Mouse (Mus musculus) neural tube, embryonic 15.5 days (tissue): ENCODE data around the gene Pts. TPM values are rescaled to one million over a fixed set of nuclear protein-coding genes. Genes with fewer than 3 reads are reported as not detected.

Experiments
- ATAC-seq: fragments of 200-750 bp; cut with Nextera tagmentation; 2 replicates; pipeline ENCODE4 v1.8.0; 2017; ENCODE audit warnings: mild to moderate bottlenecking, moderate TSS enrichment, moderate library complexity; ENCODE audit not compliant: low FRiP score
- H3K27ac ChIP-seq: fragments of 300-500 bp; sonication (generic); replicated peaks from 2 replicates; pipeline ENCODE4 v1.5.1; 2015; ENCODE audit warnings: mild to moderate bottlenecking, inconsistent platforms
- H3K27me3 ChIP-seq: fragments of 300-500 bp; sonication (generic); replicated peaks from 2 replicates; pipeline ENCODE4 v1.6.1; 2015; ENCODE audit warnings: inconsistent platforms
- H3K36me3 ChIP-seq: fragments of 300-500 bp; sonication (generic); 2 replicates; pipeline ENCODE4 v1.6.1; 2015; ENCODE audit warnings: inconsistent platforms
- H3K4me1 ChIP-seq: fragments of 300-500 bp; sonication (generic); 2 replicates; pipeline ENCODE4 v1.6.1; 2015; ENCODE audit warnings: inconsistent platforms
- H3K4me2 ChIP-seq: fragments of 300-500 bp; sonication (generic); 2 replicates; pipeline ENCODE4 v1.6.1; 2015; ENCODE audit warnings: inconsistent platforms, mild to moderate bottlenecking, moderate library complexity
- H3K4me3 ChIP-seq: fragments of 300-500 bp; sonication (generic); replicated peaks from 2 replicates; pipeline ENCODE4 v1.5.1; 2015; ENCODE audit warnings: mild to moderate bottlenecking, inconsistent platforms
- H3K9ac ChIP-seq: fragments of 300-500 bp; sonication (generic); replicated peaks from 2 replicates; pipeline ENCODE4 v1.6.1; 2015; ENCODE audit warnings: mild to moderate bottlenecking, inconsistent platforms
- H3K9me3 ChIP-seq: fragments of 300-500 bp; sonication (generic); replicated peaks from 2 replicates; pipeline ENCODE4 v1.6.1; 2016; ENCODE audit warnings: inconsistent platforms
- WGBS: fragments of 180-500 bp; shearing (Covaris S2); methylation state at CpG from one replicate; pipeline ENCODE4 v1.1.7; 2015; ENCODE audit warnings: mixed read lengths; 5-methylcytosine and 5-hydroxymethylcytosine counted together
- polyA plus RNA-seq: library from polyadenylated mRNA; unstranded; fragments of >200 nt; fragmentation: Nextera tagmentation; extraction: Ambion mirVana; gene quantifications from 2 replicates; pipeline ENCODE4 v1.2.1, GENCODE M21; 2015

Gene Pts
- polyA plus RNA-seq, 1 experiment from 2014 or later = 109 TPM

GRCm38 (mm10) chr9:50527860-50528259 is 664 bp downstream of the Pts start:
- 0 out of 2 replicates have a peak overlapping the region, but pooled peaks have one; percentile 89 for H3K27ac ChIP-seq
- peak; percentile 4; the same call in 1 of the 2 replicates for ATAC-seq
- H3K9ac ChIP-seq = peak overlapping the region; percentile 82
- peak overlapping the region; percentile 69 for H3K4me2 ChIP-seq
- H3K27me3 ChIP-seq = no peaks in the 10 kb centered on the region
- H3K36me3 ChIP-seq = no peaks in the 10 kb centered on the region; the same call in 1 of the 2 replicates
- H3K4me3 ChIP-seq = peak overlapping the region; percentile 91
- H3K4me1 ChIP-seq = peaks cover 16% of the 10 kb centered on the region
- 46% methylated on average over 7 of the region's 7 CpGs for WGBS
- H3K9me3 ChIP-seq = no peaks in the 10 kb centered on the region

DNA sequence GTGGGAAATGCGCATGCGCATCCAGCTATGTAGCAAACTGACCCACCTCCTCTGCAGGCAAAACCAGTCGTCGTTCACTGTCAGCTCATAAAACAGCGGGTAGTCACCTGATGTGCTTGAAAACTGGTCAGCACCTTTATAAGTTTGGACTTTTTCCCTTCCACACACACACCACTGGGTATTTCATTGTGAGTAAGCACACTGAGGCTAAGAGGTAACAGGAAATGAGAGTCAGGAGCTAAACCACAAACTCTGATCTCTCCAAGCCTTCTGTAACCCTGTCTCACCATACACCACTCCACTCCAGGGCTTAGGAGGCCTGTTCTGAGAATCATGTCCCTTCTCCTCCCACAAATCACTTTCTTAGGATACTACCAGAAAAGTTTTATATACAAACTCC is 2.9 kb downstream of the Pts start:
- 75% methylated on average over 5 of the region's 5 CpGs for WGBS
- Histone ChIP-seq H3K4me2 (no peak overlapping the region), H3K27me3 (no peaks in the 10 kb centered on the region), H3K4me3 (no peak overlapping the region), H3K9ac (no peak overlapping the region), H3K9me3 (no peaks in the 10 kb centered on the region), H3K27ac (no peak overlapping the region), H3K36me3 (peaks cover 3% of the 10 kb centered on the region; the same call in 1 of the 2 replicates), H3K4me1 (peaks cover 16% of the 10 kb centered on the region)
- no peak for ATAC-seq

- H3K9me3 ChIP-seq = no peaks in the 10 kb centered on the region
- no peak overlapping the region for H3K9ac ChIP-seq
- no peaks in the 10 kb centered on the region for H3K27me3 ChIP-seq
- H3K4me1 ChIP-seq = peaks cover 16% of the 10 kb centered on the region
- H3K4me2 ChIP-seq = no peak overlapping the region
- H3K4me3 ChIP-seq = no peak overlapping the region
- peaks cover 3% of the 10 kb centered on the region; the same call in 1 of the 2 replicates for H3K36me3 ChIP-seq
- WGBS = 93% methylated on average over 5 of the region's 5 CpGs
- H3K27ac ChIP-seq = no peak overlapping the region
- ATAC-seq = no peak
These were observed 3.6 kb downstream of the Pts start for GRCm38 (mm10) chr9:50524936-50525335.

- 82% methylated on average over 5 of the region's 5 CpGs for WGBS
- no peak overlapping the region for H3K9ac ChIP-seq
- H3K36me3 ChIP-seq = peaks cover 3% of the 10 kb centered on the region; the same call in 1 of the 2 replicates
- no peaks in the 10 kb centered on the region for H3K9me3 ChIP-seq
- H3K27me3 ChIP-seq = no peaks in the 10 kb centered on the region
- H3K4me2 ChIP-seq = no peak overlapping the region
- H3K27ac ChIP-seq = no peak overlapping the region
- ATAC-seq = no peak
- H3K4me3 ChIP-seq = no peak overlapping the region
- H3K4me1 ChIP-seq = peaks cover 11% of the 10 kb centered on the region
These were observed 6.0 kb downstream of the Pts start for GRCm38 (mm10) chr9:50522574-50522973.

GRCm38 (mm10) chr9:50521562-50521961 is 7.0 kb downstream of the Pts start:
- peaks cover under 1% of the 10 kb centered on the region for H3K4me1 ChIP-seq
- no peaks in the 10 kb centered on the region for H3K9me3 ChIP-seq
- peaks cover 3% of the 10 kb centered on the region; the same call in 1 of the 2 replicates for H3K36me3 ChIP-seq
- no peak overlapping the region for H3K4me2 ChIP-seq
- no peak overlapping the region for H3K4me3 ChIP-seq
- no peaks in the 10 kb centered on the region for H3K27me3 ChIP-seq
- no peak overlapping the region for H3K27ac ChIP-seq
- no peak overlapping the region for H3K9ac ChIP-seq
- ATAC-seq = no peak
- 66% methylated on average over 2 of the region's 2 CpGs for WGBS

GRCm38 (mm10) chr9:50520748-50521147 is 7.8 kb downstream of the Pts start:
- Histone ChIP-seq H3K36me3 (peaks cover 3% of the 10 kb centered on the region; the same call in 1 of the 2 replicates), H3K9me3 (no peaks in the 10 kb centered on the region), H3K27me3 (no peaks in the 10 kb centered on the region), H3K9ac (no peak overlapping the region), H3K4me1 (no peaks in the 10 kb centered on the region), H3K27ac (no peak overlapping the region), H3K4me3 (no peak overlapping the region), H3K4me2 (no peak overlapping the region)
- WGBS = 89% methylated on average over 6 of the region's 6 CpGs
- ATAC-seq = no peak

DNA sequence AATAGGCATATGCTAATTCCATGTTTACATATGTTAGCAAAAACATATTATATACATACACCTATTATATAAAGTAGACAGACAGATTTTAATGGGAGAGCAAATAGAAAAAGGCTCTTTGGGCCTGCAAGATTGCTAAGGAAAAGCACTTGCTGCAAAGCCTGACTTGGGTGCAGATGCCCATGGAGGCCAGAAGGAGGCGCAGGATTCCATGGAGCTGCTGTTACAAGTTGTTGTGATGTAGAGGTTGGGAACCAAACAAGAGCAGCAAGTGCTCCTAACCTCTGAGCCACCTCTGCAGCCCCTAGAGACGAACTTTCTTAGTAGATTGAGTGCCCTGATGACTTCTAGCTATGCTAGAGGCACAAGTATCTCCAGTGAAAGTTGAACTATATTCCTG is 9.7 kb downstream of the Pts start:
- ATAC-seq = no peak
- Histone ChIP-seq H3K27me3 (no peaks in the 10 kb centered on the region), H3K4me3 (no peak overlapping the region), H3K9ac (no peak overlapping the region), H3K9me3 (no peaks in the 10 kb centered on the region), H3K27ac (no peak overlapping the region), H3K4me2 (no peak overlapping the region), H3K4me1 (no peaks in the 10 kb centered on the region), H3K36me3 (0 out of 2 replicates have a peak, but pooled peaks cover 3% of the 10 kb centered on the region)
- 11% methylated on average over 2 of the region's 2 CpGs for WGBS

DNA sequence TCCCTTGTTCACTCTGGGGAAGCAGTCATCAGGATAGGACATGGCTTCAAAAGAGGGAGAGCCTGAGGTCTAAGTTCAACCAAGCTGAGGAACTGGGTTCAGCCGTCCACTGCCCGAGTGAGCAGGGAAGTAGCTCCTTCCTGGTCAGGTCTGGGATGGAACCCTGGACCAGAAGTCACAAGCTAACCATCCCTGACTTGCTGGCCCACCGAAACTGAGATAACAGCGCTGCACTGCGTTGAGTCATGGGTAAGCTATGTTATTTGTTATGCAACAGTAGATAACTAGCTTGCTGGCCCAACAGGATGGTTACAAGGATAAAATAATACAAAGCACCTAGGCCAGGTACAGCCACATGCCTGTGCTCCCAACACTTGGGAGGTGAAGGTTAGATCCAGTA is 13.1 kb downstream of the Pts start:
- WGBS = 91% methylated on average over 5 of the region's 5 CpGs
- Histone ChIP-seq H3K27me3 (no peaks in the 10 kb centered on the region), H3K9me3 (no peaks in the 10 kb centered on the region), H3K4me3 (no peak overlapping the region), H3K9ac (no peak overlapping the region), H3K4me2 (no peak overlapping the region), H3K4me1 (no peaks in the 10 kb centered on the region), H3K27ac (no peak overlapping the region), H3K36me3 (no peaks in the 10 kb centered on the region)
- ATAC-seq = no peak

GRCm38 (mm10) chr9:50507570-50507969 is 21.0 kb downstream of the Pts start:
- no peak overlapping the region for H3K4me2 ChIP-seq
- H3K4me3 ChIP-seq = no peak overlapping the region
- H3K4me1 ChIP-seq = no peaks in the 10 kb centered on the region
- 81% methylated on average over 7 of the region's 7 CpGs for WGBS
- no peaks in the 10 kb centered on the region for H3K27me3 ChIP-seq
- ATAC-seq = no peak
- H3K27ac ChIP-seq = no peak overlapping the region
- H3K9me3 ChIP-seq = no peaks in the 10 kb centered on the region
- H3K9ac ChIP-seq = no peak overlapping the region
- H3K36me3 ChIP-seq = no peaks in the 10 kb centered on the region

- 50% methylated on average over 6 of the region's 6 CpGs for WGBS
- Histone ChIP-seq H3K9ac (no peak overlapping the region), H3K4me3 (no peak overlapping the region), H3K4me2 (no peak overlapping the region), H3K36me3 (no peaks in the 10 kb centered on the region), H3K4me1 (no peaks in the 10 kb centered on the region), H3K27me3 (no peaks in the 10 kb centered on the region), H3K9me3 (no peaks in the 10 kb centered on the region), H3K27ac (no peak overlapping the region)
- ATAC-seq = no peak
These were observed 23.1 kb downstream of the Pts start for GRCm38 (mm10) chr9:50505405-50505804.

DNA sequence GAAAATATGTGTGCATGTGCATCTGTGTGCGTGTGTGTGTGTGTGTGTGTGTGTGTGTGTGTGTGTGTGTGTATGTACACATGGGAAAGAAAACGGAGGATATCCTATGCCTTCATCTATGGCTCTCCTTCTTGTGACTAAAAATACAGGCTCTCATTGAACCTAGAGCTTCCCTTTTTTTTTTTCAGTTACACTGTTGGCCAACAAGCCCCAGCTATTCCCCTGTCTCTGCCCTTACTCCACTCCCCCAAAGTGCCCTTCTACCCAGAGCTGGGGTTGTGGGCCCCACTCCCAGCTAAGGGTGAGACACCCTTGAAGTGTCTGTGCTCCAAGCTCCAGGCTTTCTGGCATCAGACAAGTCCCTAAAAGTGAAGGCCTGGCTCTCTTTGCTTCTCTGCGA is 25.6 kb downstream of the Pts start:
- WGBS = 81% methylated on average over 3 of the region's 3 CpGs
- no peak for ATAC-seq
- no peak overlapping the region for H3K4me3 ChIP-seq

DNA sequence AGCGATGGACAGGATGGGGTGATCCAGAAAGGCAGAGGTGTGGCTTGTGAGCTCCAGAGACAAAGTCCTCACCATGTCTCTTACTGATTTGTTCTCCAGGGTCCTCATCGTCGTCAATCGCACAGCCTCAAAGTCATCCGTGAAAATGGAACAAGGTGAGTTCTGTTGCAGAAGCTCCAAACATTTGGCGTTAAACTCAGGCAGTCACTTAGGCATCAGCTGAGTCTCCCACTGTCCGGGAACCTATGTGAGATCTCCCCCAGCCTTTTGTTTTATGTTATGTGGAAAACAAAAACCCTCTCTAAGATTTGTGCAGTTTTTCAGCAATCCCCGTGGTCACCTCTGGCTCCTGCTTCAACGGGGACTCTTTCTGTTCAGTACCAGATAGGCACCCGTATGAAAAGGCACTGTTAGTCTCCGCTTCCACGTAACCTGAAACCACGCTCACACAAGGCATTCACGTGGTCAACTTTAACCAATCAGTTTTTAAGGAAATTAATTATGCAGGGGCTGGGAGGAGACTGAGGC is 27.5 kb downstream of the Pts start:
- Histone ChIP-seq H3K4me1 (peaks cover 4% of the 10 kb centered on the region; the same call in 1 of the 2 replicates), H3K4me3 (peak overlapping the region; percentile 34), H3K27me3 (no peaks in the 10 kb centered on the region), H3K36me3 (no peaks in the 10 kb centered on the region), H3K9me3 (no peaks in the 10 kb centered on the region), H3K4me2 (peak overlapping the region; percentile 54), H3K27ac (peak overlapping the region; percentile 75), H3K9ac (peak overlapping the region; percentile 37; the same call in 1 of the 2 replicates)
- 30% methylated on average over 14 of the region's 14 CpGs for WGBS
- ATAC-seq = peak; percentile 90

More for the DNA sequence above, 25.6 kb downstream of the Pts start:
- H3K4me1 ChIP-seq = no peaks in the 10 kb centered on the region
- H3K27ac ChIP-seq = no peak overlapping the region
- H3K36me3 ChIP-seq = no peaks in the 10 kb centered on the region
- no peaks in the 10 kb centered on the region for H3K27me3 ChIP-seq
- no peak overlapping the region for H3K9ac ChIP-seq
- no peak overlapping the region for H3K4me2 ChIP-seq
- H3K9me3 ChIP-seq = no peaks in the 10 kb centered on the region
